Mouse (Mus musculus): Measurements from ENCODE around the gene Nol10.

DNA sequence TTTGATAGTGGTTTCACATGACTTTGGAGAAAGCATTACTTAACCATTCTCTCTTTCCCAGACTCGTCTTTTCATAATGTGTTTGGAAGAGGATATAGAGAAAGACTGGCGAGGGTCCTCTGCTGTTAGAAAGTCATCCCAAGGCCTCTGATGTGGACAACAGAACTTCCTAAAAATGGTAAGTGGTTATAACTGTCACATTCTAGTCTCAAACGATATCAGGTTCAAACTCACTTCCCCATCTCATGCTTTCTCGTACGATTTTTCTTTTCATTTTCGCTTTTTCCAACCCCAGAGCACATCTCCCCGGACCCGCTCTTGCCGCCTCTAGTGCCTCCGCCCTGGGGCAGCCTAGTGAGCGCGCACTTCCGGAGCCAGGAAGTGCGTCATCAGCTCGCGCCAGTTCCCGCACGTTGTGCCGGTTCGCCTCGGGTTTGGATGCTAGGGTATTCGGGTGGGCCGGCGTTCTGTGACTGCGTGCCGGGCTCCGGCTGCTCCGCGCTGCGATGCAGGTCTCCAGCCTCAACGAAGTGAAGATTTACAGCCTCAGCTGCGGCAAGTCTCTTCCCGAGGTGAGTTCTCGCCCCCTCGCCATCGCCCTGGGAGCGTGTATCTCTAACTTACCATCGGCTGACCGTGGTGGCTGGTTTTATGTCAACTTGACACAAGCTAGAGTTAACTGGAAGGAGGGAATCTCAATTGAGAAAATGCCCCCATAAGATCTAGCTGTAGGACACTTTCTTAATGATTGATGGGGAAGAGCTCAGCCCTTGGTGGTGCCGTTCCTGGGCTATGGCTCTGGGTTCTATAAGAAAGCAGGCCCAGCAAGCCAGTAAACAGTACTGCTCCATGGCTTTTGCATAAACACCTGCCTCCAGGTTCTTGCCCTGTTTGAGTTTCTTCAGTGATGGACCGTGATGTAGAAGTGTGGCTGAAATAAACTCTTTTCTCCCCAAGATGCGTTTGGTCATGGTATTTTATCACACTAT is at the start of gene Nol10:
- no peak for TF ChIP-seq EP300 (IDR thresholded peaks at IDR 0.05; ENCODE audit: low read depth)
- TF ChIP-seq CTCF (IDR thresholded peaks at IDR 0.05; ENCODE audit: low read depth) = no peak

Measured in heart, postnatal 0 days (tissue).